Mouse (Mus musculus) neural tube, embryonic 14.5 days (tissue): ENCODE measurements around the gene Sult6b1. TPM values are rescaled to one million over a fixed set of nuclear protein-coding genes. Genes with fewer than 3 reads are reported as not detected.

Experiments
- ATAC-seq: fragments of 200-750 bp; cut with Nextera tagmentation; 2 replicates; pipeline ENCODE4 v1.8.0; 2017; ENCODE audit warnings: low read depth, mild to moderate bottlenecking, moderate TSS enrichment, moderate library complexity
- H3K27ac ChIP-seq: fragments of 300-500 bp; sonication (generic); 2 replicates; pipeline ENCODE4 v1.5.1; 2014; ENCODE audit warnings: low read depth, mild to moderate bottlenecking, control low read depth, low read length, moderate library complexity, mixed read lengths
- H3K27me3 ChIP-seq: fragments of 300-500 bp; sonication (generic); 2 replicates; pipeline ENCODE4 v1.6.1; 2014; ENCODE audit warnings: low read length; ENCODE audit not compliant: control insufficient read depth, insufficient read depth
- H3K36me3 ChIP-seq: fragments of 300-500 bp; sonication (generic); 2 replicates; pipeline ENCODE4 v1.6.1; 2014; ENCODE audit warnings: low read length, mixed read lengths; ENCODE audit not compliant: control insufficient read depth, insufficient read depth
- H3K4me1 ChIP-seq: fragments of 300-500 bp; sonication (generic); 2 replicates; pipeline ENCODE4 v1.6.1; 2014; ENCODE audit warnings: low read length; ENCODE audit not compliant: control insufficient read depth, insufficient read depth
- H3K4me2 ChIP-seq: fragments of 300-500 bp; sonication (generic); 2 replicates; pipeline ENCODE4 v1.6.1; 2014; ENCODE audit warnings: mild to moderate bottlenecking, low read depth, low read length, control low read depth
- H3K4me3 ChIP-seq: fragments of 300-500 bp; sonication (generic); 2 replicates; pipeline ENCODE4 v1.5.1; 2014; ENCODE audit warnings: low read depth, low read length, control low read depth, mixed read lengths
- H3K9ac ChIP-seq: fragments of 300-500 bp; sonication (generic); replicated peaks from 2 replicates; pipeline ENCODE4 v1.6.1; 2014; ENCODE audit warnings: low read depth, mild to moderate bottlenecking, control low read depth, low read length, mixed read lengths
- H3K9me3 ChIP-seq: fragments of 300-500 bp; sonication (generic); 2 replicates; pipeline ENCODE4 v1.6.1; 2016; ENCODE audit warnings: low read length; ENCODE audit not compliant: control insufficient read depth
- WGBS: fragments of 180-500 bp; shearing (Covaris S2); extraction: QIAGEN DNeasy Blood & Tissue Kit; methylation state at CpG from one replicate; pipeline ENCODE4 v1.1.7; 2014; 5-methylcytosine and 5-hydroxymethylcytosine counted together
- polyA plus RNA-seq: library from polyadenylated mRNA; unstranded; fragments of >200 nt; fragmentation: Nextera tagmentation; extraction: Ambion mirVana; gene quantifications from 2 replicates; pipeline ENCODE4 v1.2.1, GENCODE M21; 2014

Sult6b1 gene
- polyA plus RNA-seq, 1 experiment from 2014 or later, result not detected

DNA sequence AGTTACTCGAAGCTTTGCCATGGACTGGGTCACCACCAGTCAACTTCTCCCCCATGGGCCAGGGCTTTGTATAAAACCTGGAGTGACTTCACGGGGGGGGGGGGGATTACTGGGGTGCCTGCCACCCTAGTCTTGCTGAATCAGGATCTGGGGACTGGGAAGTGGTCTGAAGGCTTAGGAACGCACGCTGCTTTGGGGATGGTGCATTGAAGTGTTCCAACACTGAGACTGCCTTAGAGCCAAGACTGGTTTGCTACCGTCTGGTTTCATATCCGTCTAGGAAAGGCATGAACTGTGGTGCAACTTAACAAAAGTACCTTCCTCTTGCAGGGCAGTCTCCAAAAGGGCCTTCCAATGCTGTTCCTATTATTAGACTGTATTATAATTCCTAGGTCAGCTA, 10.9 kb upstream of the Sult6b1 start:
- H3K4me2 ChIP-seq, result peak overlapping the region; percentile 70
- H3K9ac ChIP-seq, result peak overlapping the region; percentile 74; the same call in 1 of the 2 replicates
- H3K27me3 ChIP-seq, result no peaks in the 10 kb centered on the region
- no peaks in the 10 kb centered on the region for H3K9me3 ChIP-seq
- no peak for ATAC-seq
- peak overlapping the region; percentile 69; the same call in 1 of the 2 replicates for H3K4me3 ChIP-seq
- H3K4me1 ChIP-seq, result peaks cover 7% of the 10 kb centered on the region
- no peak overlapping the region for H3K27ac ChIP-seq
- WGBS, result 44% methylated on average over 6 of the region's 6 CpGs
- H3K36me3 ChIP-seq, result peaks cover 19% of the 10 kb centered on the region

DNA sequence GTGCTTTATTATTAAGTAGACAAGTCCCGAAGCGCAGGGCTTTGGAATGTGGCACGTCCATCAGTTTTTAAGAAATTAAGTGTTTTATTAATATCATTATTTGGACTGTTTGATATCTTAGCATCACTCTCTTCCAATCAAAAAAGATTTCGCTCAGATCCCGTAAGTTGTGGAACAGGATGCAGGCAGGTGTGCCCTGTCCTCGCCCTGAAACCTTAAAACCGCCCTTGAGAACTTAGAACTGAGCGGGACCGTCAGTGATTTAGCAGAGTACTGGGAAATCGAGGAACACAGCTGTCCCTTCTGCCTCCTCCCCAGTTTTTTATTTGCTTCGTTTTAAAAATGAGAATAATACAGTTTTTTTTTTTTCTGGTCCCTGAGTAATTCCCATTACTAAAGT, 10.1 kb upstream of the Sult6b1 start:
- WGBS, result 3% methylated on average over 11 of the region's 11 CpGs
- peaks cover 7% of the 10 kb centered on the region for H3K4me1 ChIP-seq

DNA sequence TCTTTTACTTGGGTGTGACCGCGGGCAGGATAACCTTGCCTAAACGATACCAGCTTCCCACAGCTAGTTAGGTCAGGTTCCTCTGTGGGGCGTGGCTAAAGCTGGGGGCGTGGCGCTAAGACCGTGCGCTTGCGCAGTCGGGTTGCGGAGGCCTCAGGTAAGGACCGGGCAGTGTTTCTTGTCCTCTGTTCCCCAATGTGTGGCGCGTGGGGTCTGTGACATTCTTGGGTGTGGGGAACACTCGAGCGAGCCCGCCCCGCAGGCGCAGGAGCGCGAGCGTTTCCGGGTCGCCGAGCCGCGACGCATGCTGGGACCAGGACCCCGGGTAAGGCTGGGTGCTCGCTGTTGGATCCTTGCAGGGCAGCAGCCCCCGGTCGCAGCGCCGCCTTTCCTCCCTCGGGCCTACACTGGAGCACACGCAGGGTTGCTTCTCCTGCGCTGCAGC, 9.6 kb upstream of the Sult6b1 start, which contains the start of gene Cebpzos:
Gene Cebpzos (plus strand): TSS at position 132 of the 445 bp plus-strand sequence.
- H3K4me1 ChIP-seq, result peaks cover 7% of the 10 kb centered on the region
- H3K4me3 ChIP-seq, result peak within 1 kb of the TSS; percentile 69
- H3K9me3 ChIP-seq, result no peaks in the 10 kb centered on the region
- ATAC-seq, result peak; percentile 96
- peak within 1 kb of the TSS; percentile 78 for H3K27ac ChIP-seq
- peaks cover 9% of the 10 kb centered on the region for H3K36me3 ChIP-seq
- under 1% methylated on average over 37 of the region's 37 CpGs for WGBS
- no peaks in the 10 kb centered on the region for H3K27me3 ChIP-seq
- peak within 1 kb of the TSS; percentile 74 for H3K9ac ChIP-seq
- H3K4me2 ChIP-seq, result peak within 1 kb of the TSS; percentile 70

More for the DNA sequence above, 10.1 kb upstream of the Sult6b1 start:
- no peaks in the 10 kb centered on the region for H3K9me3 ChIP-seq
- peak overlapping the region; percentile 70 for H3K4me2 ChIP-seq
- H3K27ac ChIP-seq, result peak overlapping the region; percentile 78
- peak; percentile 12; the same call in 1 of the 2 replicates for ATAC-seq
- peaks cover 14% of the 10 kb centered on the region for H3K36me3 ChIP-seq
- peak overlapping the region; percentile 74 for H3K9ac ChIP-seq
- peak overlapping the region; percentile 69 for H3K4me3 ChIP-seq
- H3K27me3 ChIP-seq, result no peaks in the 10 kb centered on the region

DNA sequence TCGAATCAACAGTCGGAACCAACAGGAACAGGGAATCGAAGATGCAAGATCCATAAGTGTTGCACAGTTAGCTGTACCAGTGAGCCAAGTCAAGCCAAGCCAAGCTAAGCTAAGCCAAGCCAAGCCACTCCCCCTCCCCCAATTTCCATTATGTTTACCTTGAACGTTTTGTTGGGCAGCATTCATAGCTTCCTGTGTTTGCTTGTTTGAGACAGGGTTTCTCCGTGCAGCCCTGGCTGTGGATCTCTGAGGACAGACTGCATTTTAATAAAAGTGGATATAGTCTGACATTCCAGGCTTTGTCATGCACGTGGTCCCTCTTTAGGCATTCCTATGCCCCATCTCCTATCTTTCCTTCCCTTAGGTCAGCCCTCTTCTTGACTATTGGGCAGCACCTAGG, 9.0 kb upstream of the Sult6b1 start:
- no peaks in the 10 kb centered on the region for H3K27me3 ChIP-seq
- peaks cover 4% of the 10 kb centered on the region for H3K36me3 ChIP-seq
- no peaks in the 10 kb centered on the region for H3K9me3 ChIP-seq
- peak overlapping the region; percentile 70 for H3K4me2 ChIP-seq
- H3K27ac ChIP-seq, result peak overlapping the region; percentile 78
- WGBS, result 56% methylated on average over 6 of the region's 6 CpGs
- peak overlapping the region; percentile 69 for H3K4me3 ChIP-seq
- H3K9ac ChIP-seq, result peak overlapping the region; percentile 74
- peak; percentile 16; the same call in 1 of the 2 replicates for ATAC-seq
- peaks cover 7% of the 10 kb centered on the region for H3K4me1 ChIP-seq

DNA sequence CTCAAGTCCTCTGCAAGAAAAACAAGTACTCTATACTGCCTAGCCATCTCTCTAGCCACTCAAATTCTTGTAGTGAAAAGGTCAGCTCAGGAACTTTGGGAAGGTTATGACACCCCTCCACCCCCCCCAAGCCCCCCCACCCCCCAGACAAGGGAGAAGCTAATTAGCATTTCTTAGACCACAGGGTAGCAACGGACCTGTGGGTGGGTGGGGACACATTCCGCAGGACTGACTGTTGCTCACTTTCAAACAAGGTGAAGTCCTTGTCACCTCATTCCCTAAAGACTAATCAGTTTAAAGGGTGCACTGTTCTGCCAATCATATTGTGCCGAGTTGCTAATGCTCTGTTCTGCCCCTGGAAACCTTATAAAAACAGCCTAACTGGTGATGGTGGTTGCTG, 7.1 kb upstream of the Sult6b1 start:
- H3K4me3 ChIP-seq, result no peak overlapping the region
- no peaks in the 10 kb centered on the region for H3K27me3 ChIP-seq
- H3K4me1 ChIP-seq, result peaks cover 7% of the 10 kb centered on the region
- H3K27ac ChIP-seq, result no peak overlapping the region
- H3K9ac ChIP-seq, result no peak overlapping the region
- H3K4me2 ChIP-seq, result no peak overlapping the region
- H3K9me3 ChIP-seq, result no peaks in the 10 kb centered on the region
- ATAC-seq, result no peak
- WGBS, result 69% methylated on average over 3 of the region's 3 CpGs
- H3K36me3 ChIP-seq, result no peaks in the 10 kb centered on the region

DNA sequence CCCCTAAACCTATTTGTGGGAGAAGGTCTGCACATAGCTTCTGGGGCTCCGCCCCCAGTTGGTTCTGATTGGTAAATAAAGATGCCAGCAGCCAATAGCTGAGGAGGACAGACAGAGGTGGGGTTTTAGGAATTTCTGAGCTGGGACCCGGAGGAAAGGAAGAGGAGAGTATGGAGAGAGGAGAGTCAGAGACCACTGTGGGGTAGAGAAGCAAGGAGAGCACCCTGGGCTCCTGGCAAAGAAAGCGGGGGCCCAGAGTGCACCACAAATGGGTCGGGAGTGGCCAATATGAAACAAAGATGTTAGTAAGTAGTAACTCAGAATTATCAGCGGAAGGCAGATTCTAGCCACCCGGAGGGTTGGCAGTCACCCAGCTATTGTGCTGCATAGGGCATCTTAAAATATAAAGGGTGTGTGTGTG, 6.1 kb upstream of the Sult6b1 start:
- 36% methylated on average over 6 of the region's 6 CpGs for WGBS

DNA sequence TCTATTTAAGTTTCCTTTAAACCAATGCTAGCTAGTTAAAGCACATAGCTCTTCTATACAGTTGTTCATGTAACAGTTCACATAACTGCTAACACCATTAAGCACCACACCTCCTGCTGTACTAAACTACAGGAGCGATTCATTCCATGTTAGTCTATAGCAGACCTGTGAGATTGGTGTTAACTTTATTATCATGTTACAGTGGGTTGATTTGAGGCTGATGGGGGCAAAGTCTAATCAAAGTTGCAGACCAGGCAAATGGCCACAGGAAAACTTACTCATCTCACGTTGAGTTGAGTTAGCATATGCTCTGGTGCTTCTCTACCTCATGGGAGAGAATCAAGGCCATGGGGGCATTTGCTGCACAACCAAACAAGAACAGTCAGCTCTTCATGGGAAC, 2.6 kb upstream of the Sult6b1 start:
- no peak overlapping the region for H3K4me3 ChIP-seq
- H3K4me2 ChIP-seq, result no peak overlapping the region
- H3K27ac ChIP-seq, result no peak overlapping the region
- no peaks in the 10 kb centered on the region for H3K9me3 ChIP-seq
- no peak for ATAC-seq
- no peaks in the 10 kb centered on the region for H3K27me3 ChIP-seq
- 85% methylated on average over 2 of the region's 2 CpGs for WGBS
- no peak overlapping the region for H3K9ac ChIP-seq
- H3K4me1 ChIP-seq, result no peaks in the 10 kb centered on the region
- no peaks in the 10 kb centered on the region for H3K36me3 ChIP-seq

More for the DNA sequence above, 6.1 kb upstream of the Sult6b1 start:
- Histone ChIP-seq H3K4me2 (peak overlapping the region; percentile 33), H3K9ac (no peak overlapping the region), H3K4me3 (peak overlapping the region; percentile 31), H3K4me1 (peaks cover 7% of the 10 kb centered on the region), H3K36me3 (no peaks in the 10 kb centered on the region), H3K27me3 (no peaks in the 10 kb centered on the region), H3K27ac (no peak overlapping the region), H3K9me3 (no peaks in the 10 kb centered on the region)
- peak; percentile 52; the same call in 1 of the 2 replicates for ATAC-seq

DNA sequence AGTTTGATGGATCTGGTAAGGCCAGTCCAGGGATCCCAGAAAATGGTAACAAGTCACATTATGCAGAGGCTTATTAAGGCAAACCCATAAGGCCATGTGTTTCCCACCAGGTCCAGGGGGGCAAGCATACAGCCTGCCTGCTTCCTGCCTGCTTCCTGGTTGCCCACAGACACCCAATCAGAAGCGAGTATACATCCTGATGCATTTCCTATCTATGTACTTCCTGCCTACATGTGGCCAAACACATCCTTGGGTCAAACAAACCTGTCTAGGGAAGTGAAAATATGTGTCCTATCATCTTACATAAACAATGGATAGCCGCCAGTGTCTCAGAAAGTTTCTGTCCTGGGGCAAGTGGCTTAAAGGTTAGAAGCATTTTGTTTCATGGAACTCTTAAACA, 3.6 kb downstream of the Sult6b1 start:
- Histone ChIP-seq H3K9ac (no peak overlapping the region), H3K4me1 (no peaks in the 10 kb centered on the region), H3K36me3 (no peaks in the 10 kb centered on the region), H3K4me3 (no peak overlapping the region), H3K27ac (no peak overlapping the region), H3K4me2 (no peak overlapping the region), H3K9me3 (no peaks in the 10 kb centered on the region), H3K27me3 (no peaks in the 10 kb centered on the region)
- no peak for ATAC-seq
- 83% methylated on average over 2 of the region's 2 CpGs for WGBS

DNA sequence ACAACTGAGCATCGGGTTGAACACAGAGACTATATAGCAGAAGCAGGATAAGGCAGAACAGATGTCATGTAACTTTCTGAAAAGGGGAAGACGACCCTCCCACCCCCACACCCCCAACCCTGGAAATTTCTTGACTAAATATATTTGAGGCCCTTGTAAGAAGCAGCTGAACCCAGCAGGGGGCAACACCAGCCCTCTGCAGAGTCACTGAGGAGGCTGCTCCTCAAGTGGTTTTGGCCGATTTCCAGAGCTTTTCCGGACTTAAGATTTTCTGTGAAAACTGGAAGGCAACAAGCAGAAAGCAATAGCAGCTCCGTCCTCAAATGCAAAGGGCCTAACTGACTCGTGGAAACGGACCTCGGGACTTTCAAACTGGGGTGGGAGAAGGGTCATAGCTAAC, 11.4 kb downstream of the Sult6b1 start:
- 42% methylated on average over 8 of the region's 8 CpGs for WGBS
- no peak for ATAC-seq
- Histone ChIP-seq H3K4me1 (no peaks in the 10 kb centered on the region), H3K9ac (no peak overlapping the region), H3K27ac (no peak overlapping the region), H3K4me2 (no peak overlapping the region), H3K36me3 (no peaks in the 10 kb centered on the region), H3K4me3 (no peak overlapping the region), H3K27me3 (no peaks in the 10 kb centered on the region), H3K9me3 (no peaks in the 10 kb centered on the region)
